Mouse (Mus musculus) C2C12 (cell line): ENCODE measurements around the gene Bard1.

Source experiments
- CEBPB ChIP-seq: IDR thresholded peaks from one replicate; pipeline ENCODE4 v1.6.1; 2011; ENCODE audit warnings: low read depth, mild to moderate bottlenecking, control low read depth, moderate library complexity
- CTCF ChIP-seq: IDR thresholded peaks from one replicate; pipeline ENCODE4 v1.5.1; 2011; ENCODE audit not compliant: control insufficient read depth, insufficient read depth, insufficient read length
- FOSL1 ChIP-seq: IDR thresholded peaks from one replicate; pipeline ENCODE4 v1.8.0; 2011; ENCODE audit warnings: mild to moderate bottlenecking, low read length; ENCODE audit not compliant: poor library complexity, insufficient read depth, severe bottlenecking
- MAX ChIP-seq: IDR thresholded peaks from one replicate; pipeline ENCODE4 v1.6.1; 2011; ENCODE audit warnings: mild to moderate bottlenecking, control low read depth
- MYOD1 ChIP-seq: IDR thresholded peaks from one replicate; pipeline ENCODE4 v1.6.1; 2011; ENCODE audit warnings: low read depth; ENCODE audit not compliant: control insufficient read depth, insufficient read length
- MYOG ChIP-seq: IDR thresholded peaks from one replicate; pipeline ENCODE4 v1.6.1; 2011; ENCODE audit not compliant: control insufficient read depth, insufficient read length; ENCODE audit errors: extremely low read depth

GRCm38 (mm10) chr1:71100591-71101368, 2.2 kb downstream of the Bard1 start:
- TF ChIP-seq CTCF (no peak), MYOG (no peak), MAX (no peak), MYOD1 (no peak), FOSL1 (no peak), CEBPB (no peak)
